11 mouse cellular contexts compared by ENCODE assay signal in the genomic region with DNA sequence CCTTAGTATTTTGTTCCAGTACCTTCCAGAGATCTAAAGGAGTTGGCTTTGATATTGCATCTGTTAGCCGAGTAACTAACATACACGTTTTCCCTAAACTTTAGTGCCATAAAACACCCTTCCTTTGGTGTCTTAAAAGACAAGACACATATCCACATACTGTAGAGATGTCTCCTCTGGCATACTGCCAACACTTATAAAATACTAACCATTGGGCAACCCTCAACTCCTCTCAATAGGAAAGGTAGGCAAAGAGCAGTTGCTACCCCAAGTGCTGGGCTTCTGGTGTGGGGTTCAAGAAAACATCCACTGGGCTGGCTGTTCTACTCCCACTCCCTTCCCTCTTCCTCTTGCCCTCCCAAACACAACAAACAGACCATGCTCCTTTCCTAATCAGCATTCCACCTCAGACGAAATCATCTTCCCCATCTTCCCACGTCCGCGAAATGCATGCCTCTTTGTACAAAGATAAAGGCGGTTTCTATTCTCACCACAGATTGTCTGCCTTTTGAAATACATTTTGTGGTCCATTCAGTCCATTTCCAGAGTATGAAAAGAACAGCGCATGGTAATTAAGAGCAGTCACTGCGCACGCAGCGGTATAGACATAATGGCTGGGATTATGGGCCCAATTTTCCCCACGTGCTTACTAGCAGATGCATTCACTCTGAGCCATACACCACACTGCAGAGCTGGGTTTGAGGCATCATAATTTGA.
DNase-seq lines count a peak whose midpoint lies in the region; ATAC-seq lines count a peak whose summit lies in the region.
"Had no signal": no experiment of that assay in that cellular context is flagged by ENCODE, and none has a peak within 500 bp of the region (broad histone marks: within the 10 kb centered on the region; RNA-seq: fewer than 3 reads in every experiment).

No protein-coding gene starts in this region.

- H3K9me3 ChIP-seq in forebrain, embryonic 11.5 days (ENCODE audit: control insufficient read depth, low read length), result no peaks in the 10 kb centered on the region
- H3K9me3 ChIP-seq in forebrain, embryonic 10.5 days, result no peaks in the 10 kb centered on the region
- no peaks in the 10 kb centered on the region for H3K9me3 ChIP-seq in embryonic facial prominence, embryonic 10.5 days
- H3K9me3 ChIP-seq in midbrain, embryonic 16.5 days (replicated peaks; ENCODE audit: control insufficient read depth, low read length, poor library complexity, severe bottlenecking), result no peaks in the 10 kb centered on the region

- peak; percentile 52 for DNase-seq in forebrain, embryonic 11.5 days (ENCODE audit: low spot score)
- DNase-seq in forebrain, embryonic 10.5 days (ENCODE audit: extremely low spot score, low spot score), result no peak
- peak; percentile 11 for DNase-seq in embryonic facial prominence, embryonic 10.5 days (ENCODE audit: low spot score)
- DNase-seq in layer of hippocampus, adult 9-11 months, result peak; percentile 21
- no peak for DNase-seq in adipocyte (ENCODE audit: low spot score)
- no peak for DNase-seq in spleen, adult 18-20 months
- DNase-seq in thymus, adult 18-20 months, result no peak
- DNase-seq: kidney, postnatal 14 days; lung, postnatal 36 days had no signal

- H3K4me1 ChIP-seq in forebrain, embryonic 11.5 days (replicated peaks; ENCODE audit: control insufficient read depth, insufficient read depth, low read length), result no peaks in the 10 kb centered on the region
- peaks cover 9% of the 10 kb centered on the region for H3K4me1 ChIP-seq in forebrain, embryonic 10.5 days
- H3K4me1 ChIP-seq in embryonic facial prominence, embryonic 10.5 days, result 0 out of 2 replicates have a peak, but pooled peaks cover 3% of the 10 kb centered on the region
- no peaks in the 10 kb centered on the region; the same call in 1 of the 2 replicates for H3K4me1 ChIP-seq in midbrain, embryonic 16.5 days (ENCODE audit: control insufficient read depth, insufficient read depth, low read length)

- no peak overlapping the region for H3K4me3 ChIP-seq in forebrain, embryonic 11.5 days (ENCODE audit: low read depth, low read length)
- H3K4me3 ChIP-seq in forebrain, embryonic 10.5 days, result no peak overlapping the region
- H3K4me3 ChIP-seq in embryonic facial prominence, embryonic 10.5 days, result no peak overlapping the region
- no peak overlapping the region for H3K4me3 ChIP-seq in midbrain, embryonic 16.5 days (ENCODE audit: low read depth, low read length)

- no peak overlapping the region for H3K9ac ChIP-seq in forebrain, embryonic 11.5 days (ENCODE audit: low read length)
- H3K9ac ChIP-seq in midbrain, embryonic 16.5 days (ENCODE audit: low read depth, low read length), result no peak overlapping the region

- ATAC-seq in forebrain, embryonic 11.5 days (replicated peaks; ENCODE audit: low FRiP score), result peak; percentile 82
- peak; percentile 66; the same call in 1 of the 2 replicates for ATAC-seq in midbrain, embryonic 16.5 days

- no peak overlapping the region for H3K4me2 ChIP-seq in forebrain, embryonic 11.5 days (ENCODE audit: low read depth, low read length, severe bottlenecking)
- no peak overlapping the region for H3K4me2 ChIP-seq in midbrain, embryonic 16.5 days (ENCODE audit: low read length)
- H3K4me2 ChIP-seq: heart, embryonic 11.5 days had no signal

- H3K27ac ChIP-seq in forebrain, embryonic 11.5 days (ENCODE audit: low read depth, low read length), result no peak overlapping the region
- no peak overlapping the region for H3K27ac ChIP-seq in forebrain, embryonic 10.5 days
- no peak overlapping the region for H3K27ac ChIP-seq in embryonic facial prominence, embryonic 10.5 days (replicated peaks)
- no peak overlapping the region for H3K27ac ChIP-seq in midbrain, embryonic 16.5 days (ENCODE audit: low read length)

- 48% methylated on average over 12 of the region's 12 CpGs for WGBS in forebrain, embryonic 11.5 days
- WGBS in forebrain, embryonic 10.5 days, result 73% methylated on average over 12 of the region's 12 CpGs
- WGBS in embryonic facial prominence, embryonic 10.5 days, result 84% methylated on average over 12 of the region's 12 CpGs
- 27% methylated on average over 12 of the region's 12 CpGs for WGBS in midbrain, embryonic 16.5 days

- H3K36me3 ChIP-seq in forebrain, embryonic 11.5 days (ENCODE audit: control insufficient read depth, insufficient read depth, low read length), result no peaks in the 10 kb centered on the region
- H3K36me3 ChIP-seq in forebrain, embryonic 10.5 days (replicated peaks), result no peaks in the 10 kb centered on the region
- H3K36me3 ChIP-seq in embryonic facial prominence, embryonic 10.5 days (replicated peaks), result no peaks in the 10 kb centered on the region
- no peaks in the 10 kb centered on the region for H3K36me3 ChIP-seq in midbrain, embryonic 16.5 days (ENCODE audit: control insufficient read depth, insufficient read depth, low read length)

- no peaks in the 10 kb centered on the region for H3K27me3 ChIP-seq in forebrain, embryonic 11.5 days (ENCODE audit: control insufficient read depth, insufficient read depth, low read length)
- H3K27me3 ChIP-seq in forebrain, embryonic 10.5 days (ENCODE audit: poor library complexity, severe bottlenecking), result no peaks in the 10 kb centered on the region
- no peaks in the 10 kb centered on the region for H3K27me3 ChIP-seq in embryonic facial prominence, embryonic 10.5 days (replicated peaks; ENCODE audit: low read depth, poor library complexity, severe bottlenecking)
- H3K27me3 ChIP-seq in midbrain, embryonic 16.5 days (ENCODE audit: control insufficient read depth, insufficient read depth, low read depth, low read length), result no peaks in the 10 kb centered on the region

Comparison
In these comparisons a context has a peak if more than half of its experiments do, and no peak if none do; other contexts are left out.
1. DNase-seq: peak in forebrain, embryonic 11.5 days (single experiment), embryonic facial prominence, embryonic 10.5 days (single experiment) and layer of hippocampus, adult 9-11 months (single experiment); none in forebrain, embryonic 10.5 days (single experiment), adipocyte (single experiment), spleen, adult 18-20 months (0 of 2) and thymus, adult 18-20 months (0 of 2).